Mouse (Mus musculus) thymus, adult 2 months (tissue): ENCODE results near the gene Dab1.

Source experiments
- CTCF ChIP-seq: fragments of 200-500 bp; IDR thresholded peaks from 2 replicates; pipeline ENCODE4 v1.5.1; 2012; ENCODE audit warnings: mild to moderate bottlenecking, control low read depth, low read length, moderate library complexity, borderline replicate concordance; ENCODE audit not compliant: control insufficient read depth, poor library complexity, insufficient read depth; ENCODE audit errors: extremely low read depth
- POLR2A ChIP-seq: fragments of 200-500 bp; IDR thresholded peaks from 2 replicates; pipeline ENCODE4 v1.6.1; 2012; ENCODE audit warnings: mild to moderate bottlenecking, low read length, control low read depth, moderate library complexity; ENCODE audit not compliant: control insufficient read depth, poor library complexity, insufficient read depth; ENCODE audit errors: extremely low read depth

DNA sequence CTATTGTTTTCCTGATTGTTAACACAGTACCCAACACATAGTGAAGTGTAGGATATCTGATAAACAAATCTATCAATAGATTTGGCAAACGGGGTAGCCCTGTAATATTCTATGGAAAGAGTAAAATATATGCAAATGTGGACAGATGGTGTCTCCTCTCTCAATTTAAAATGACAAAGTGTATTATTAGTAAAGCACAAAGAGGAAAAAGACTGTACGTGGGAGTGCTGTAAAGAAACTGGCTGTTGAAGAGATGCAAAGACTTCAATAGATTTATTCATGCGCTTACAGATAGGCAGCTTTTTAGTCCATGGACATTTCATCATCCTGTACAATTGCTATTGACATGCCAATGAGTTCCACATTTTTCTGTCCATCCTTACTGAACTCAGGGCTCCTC, 558.9 kb downstream of the Dab1 start:
- TF ChIP-seq POLR2A (no peak), CTCF (no peak)
